Mouse (Mus musculus) neural tube, embryonic 13.5 days (tissue): Measurements from ENCODE around the gene Gmppb. TPM values are rescaled to one million over a fixed set of nuclear protein-coding genes. Genes with fewer than 3 reads are reported as not detected.
"Not testable (repeated sequence)": the region's sequence is repeated elsewhere in the genome, so short reads cannot be mapped to it uniquely, and the experiment has no call there.

Experiments used
- ATAC-seq: fragments of 200-750 bp; cut with Nextera tagmentation; 2 replicates; pipeline ENCODE4 v1.8.0; 2017; ENCODE audit warnings: low read depth, mild to moderate bottlenecking, moderate TSS enrichment, moderate library complexity
- H3K27ac ChIP-seq: fragments of 300-500 bp; sonication (generic); replicated peaks from 2 replicates; pipeline ENCODE4 v1.5.1; 2015; ENCODE audit warnings: moderate library complexity, mild to moderate bottlenecking, inconsistent platforms
- H3K27me3 ChIP-seq: fragments of 300-500 bp; sonication (generic); 2 replicates; pipeline ENCODE4 v1.6.1; 2015; ENCODE audit warnings: mild to moderate bottlenecking, inconsistent platforms
- H3K36me3 ChIP-seq: fragments of 300-500 bp; sonication (generic); 2 replicates; pipeline ENCODE4 v1.6.1; 2015; ENCODE audit warnings: mild to moderate bottlenecking, inconsistent platforms
- H3K4me1 ChIP-seq: fragments of 300-500 bp; sonication (generic); replicated peaks from 2 replicates; pipeline ENCODE4 v1.6.1; 2015; ENCODE audit warnings: inconsistent platforms
- H3K4me2 ChIP-seq: fragments of 300-500 bp; sonication (generic); 2 replicates; pipeline ENCODE4 v1.6.1; 2015; ENCODE audit warnings: inconsistent platforms, mild to moderate bottlenecking, moderate library complexity
- H3K4me3 ChIP-seq: fragments of 300-500 bp; sonication (generic); 2 replicates; pipeline ENCODE4 v1.5.1; 2015; ENCODE audit warnings: mild to moderate bottlenecking, inconsistent platforms
- H3K9ac ChIP-seq: fragments of 300-500 bp; sonication (generic); 2 replicates; pipeline ENCODE4 v1.6.1; 2015; ENCODE audit warnings: moderate library complexity, mild to moderate bottlenecking, inconsistent platforms
- H3K9me3 ChIP-seq: fragments of 300-500 bp; sonication (generic); 2 replicates; pipeline ENCODE4 v1.6.1; 2016; ENCODE audit warnings: inconsistent platforms
- WGBS: fragments of 180-500 bp; shearing (Covaris S2); methylation state at CpG from one replicate; pipeline ENCODE4 v1.1.7; 2015; 5-methylcytosine and 5-hydroxymethylcytosine counted together
- polyA plus RNA-seq: library from polyadenylated mRNA; unstranded; fragments of >200 nt; fragmentation: Nextera tagmentation; extraction: Ambion mirVana; gene quantifications from 2 replicates; pipeline ENCODE4 v1.2.1, GENCODE M21; 2015

The Gmppb gene
- polyA plus RNA-seq = 21.9 and 25.3 TPM in 2 replicates

- peak; percentile 94 for ATAC-seq
- 0% methylated on average over 34 of the region's 39 CpGs for WGBS
- H3K4me1 ChIP-seq = peaks cover 39% of the 10 kb centered on the region
- H3K4me3 ChIP-seq = peak within 1 kb of the TSS; percentile 79
- H3K9ac ChIP-seq = peak within 1 kb of the TSS; percentile 82
- peaks cover 61% of the 10 kb centered on the region for H3K36me3 ChIP-seq
- H3K4me2 ChIP-seq = peak within 1 kb of the TSS; percentile 96
- H3K27ac ChIP-seq = peak within 1 kb of the TSS; percentile 84
- no peaks in the 10 kb centered on the region for H3K9me3 ChIP-seq
- H3K27me3 ChIP-seq = no peaks in the 10 kb centered on the region
Observed at GRCm38 (mm10) chr9:108049016-108049455, at the start of gene Gmppb. TSS of gene Gmppb (plus strand) at chr9:108049242.

GRCm38 (mm10) chr9:108001922-108002770 is 46.9 kb upstream of the Gmppb start, which contains the start of gene Ip6k1:
TSS of gene Ip6k1 (plus strand) at chr9:108002501.
- peak within 1 kb of the TSS; percentile 89 for H3K9ac ChIP-seq
- H3K27ac ChIP-seq = peak within 1 kb of the TSS; percentile 96
- no peaks in the 10 kb centered on the region for H3K36me3 ChIP-seq
- H3K4me1 ChIP-seq = peaks cover 44% of the 10 kb centered on the region
- peak within 1 kb of the TSS; percentile 89 for H3K4me3 ChIP-seq
- WGBS = under 1% methylated on average over 51 of the region's 51 CpGs
- ATAC-seq = peak; percentile 99
- no peaks in the 10 kb centered on the region for H3K27me3 ChIP-seq
- no peaks in the 10 kb centered on the region for H3K9me3 ChIP-seq
- peak within 1 kb of the TSS; percentile 90 for H3K4me2 ChIP-seq

GRCm38 (mm10) chr9:108002778-108003530 is 46.1 kb upstream of the Gmppb start:
- Histone ChIP-seq H3K4me1 (peaks cover 47% of the 10 kb centered on the region), H3K27me3 (no peaks in the 10 kb centered on the region), H3K9ac (peak overlapping the region; percentile 89), H3K9me3 (no peaks in the 10 kb centered on the region), H3K4me2 (peak overlapping the region; percentile 90), H3K36me3 (no peaks in the 10 kb centered on the region), H3K4me3 (peak overlapping the region; percentile 89), H3K27ac (peak overlapping the region; percentile 96)
- peak; percentile 65 for ATAC-seq
- under 1% methylated on average over 50 of the region's 50 CpGs for WGBS

- H3K4me3 ChIP-seq = peak overlapping the region; percentile 89
- H3K9ac ChIP-seq = peak overlapping the region; percentile 89
- 9% methylated on average over 8 of the region's 8 CpGs for WGBS
- ATAC-seq = 0 out of 2 replicates have a peak, but pooled peaks have one; percentile 6
- H3K4me1 ChIP-seq = peaks cover 47% of the 10 kb centered on the region
- H3K4me2 ChIP-seq = peak overlapping the region; percentile 90
- no peaks in the 10 kb centered on the region for H3K9me3 ChIP-seq
- no peaks in the 10 kb centered on the region for H3K27me3 ChIP-seq
- peak overlapping the region; percentile 96 for H3K27ac ChIP-seq
- H3K36me3 ChIP-seq = no peaks in the 10 kb centered on the region
Observed at GRCm38 (mm10) chr9:108003531-108003890, 45.5 kb upstream of the Gmppb start.

- H3K9ac ChIP-seq = no peak overlapping the region
Observed at GRCm38 (mm10) chr9:108008041-108008440, 41.0 kb upstream of the Gmppb start.

GRCm38 (mm10) chr9:108010385-108010784 is 38.7 kb upstream of the Gmppb start:
- H3K9ac ChIP-seq = no peak overlapping the region
- ATAC-seq = no peak
- no peaks in the 10 kb centered on the region for H3K9me3 ChIP-seq

More at GRCm38 (mm10) chr9:108008041-108008440, 41.0 kb upstream of the Gmppb start:
- Histone ChIP-seq H3K36me3 (peaks cover 7% of the 10 kb centered on the region), H3K4me2 (no peak overlapping the region), H3K4me3 (no peak overlapping the region), H3K27me3 (no peaks in the 10 kb centered on the region), H3K9me3 (no peaks in the 10 kb centered on the region), H3K27ac (no peak overlapping the region), H3K4me1 (peaks cover 40% of the 10 kb centered on the region)
- 92% methylated on average over 5 of the region's 5 CpGs for WGBS
- ATAC-seq = no peak

GRCm38 (mm10) chr9:108013577-108013976 is 35.5 kb upstream of the Gmppb start:
- H3K36me3 ChIP-seq = peaks cover 21% of the 10 kb centered on the region
- not testable (repeated sequence) for H3K4me2 ChIP-seq, ATAC-seq, H3K4me1 ChIP-seq, H3K9me3 ChIP-seq, H3K9ac ChIP-seq, H3K27me3 ChIP-seq, H3K27ac ChIP-seq, H3K4me3 ChIP-seq
- 98% methylated on average over 2 of the region's 2 CpGs for WGBS

More at GRCm38 (mm10) chr9:108010385-108010784, 38.7 kb upstream of the Gmppb start:
- Histone ChIP-seq H3K4me1 (peaks cover 19% of the 10 kb centered on the region), H3K36me3 (peaks cover 12% of the 10 kb centered on the region), H3K4me3 (no peak overlapping the region), H3K27ac (no peak overlapping the region), H3K27me3 (no peaks in the 10 kb centered on the region), H3K4me2 (no peak overlapping the region)

GRCm38 (mm10) chr9:108017127-108017526 is 31.9 kb upstream of the Gmppb start:
- Histone ChIP-seq H3K9ac (no peak overlapping the region), H3K4me3 (no peak overlapping the region), H3K9me3 (no peaks in the 10 kb centered on the region), H3K4me1 (no peaks in the 10 kb centered on the region), H3K27me3 (no peaks in the 10 kb centered on the region), H3K27ac (no peak overlapping the region), H3K36me3 (peaks cover 21% of the 10 kb centered on the region), H3K4me2 (no peak overlapping the region)
- 77% methylated on average over 3 of the region's 3 CpGs for WGBS
- no peak for ATAC-seq

GRCm38 (mm10) chr9:108020741-108021140 is 28.3 kb upstream of the Gmppb start:
- 95% methylated on average over 1 of the region's 1 CpGs for WGBS
- Histone ChIP-seq H3K9me3 (no peaks in the 10 kb centered on the region), H3K4me1 (no peaks in the 10 kb centered on the region), H3K27me3 (no peaks in the 10 kb centered on the region), H3K36me3 (peaks cover 25% of the 10 kb centered on the region), H3K4me2 (no peak overlapping the region), H3K27ac (no peak overlapping the region), H3K9ac (no peak overlapping the region), H3K4me3 (no peak overlapping the region)
- ATAC-seq = no peak

- Histone ChIP-seq H3K4me1 (no peaks in the 10 kb centered on the region), H3K27me3 (no peaks in the 10 kb centered on the region), H3K4me3 (no peak overlapping the region), H3K27ac (no peak overlapping the region), H3K9me3 (no peaks in the 10 kb centered on the region), H3K9ac (no peak overlapping the region), H3K4me2 (no peak overlapping the region), H3K36me3 (peaks cover 42% of the 10 kb centered on the region)
- WGBS = 94% methylated on average over 3 of the region's 3 CpGs
- ATAC-seq = no peak
Observed at GRCm38 (mm10) chr9:108023216-108023615, 25.8 kb upstream of the Gmppb start.

GRCm38 (mm10) chr9:108026584-108026983 is 22.5 kb upstream of the Gmppb start:
- Histone ChIP-seq H3K27ac (no peak overlapping the region), H3K4me2 (no peak overlapping the region), H3K4me3 (no peak overlapping the region), H3K27me3 (no peaks in the 10 kb centered on the region), H3K36me3 (peaks cover 57% of the 10 kb centered on the region), H3K9ac (no peak overlapping the region), H3K4me1 (no peaks in the 10 kb centered on the region), H3K9me3 (no peaks in the 10 kb centered on the region)
- no peak for ATAC-seq
- WGBS = 88% methylated on average over 3 of the region's 3 CpGs

- no peak overlapping the region for H3K9ac ChIP-seq
- H3K9me3 ChIP-seq = no peaks in the 10 kb centered on the region
- H3K4me2 ChIP-seq = no peak overlapping the region
- no peak overlapping the region for H3K27ac ChIP-seq
- H3K27me3 ChIP-seq = no peaks in the 10 kb centered on the region
- H3K4me3 ChIP-seq = no peak overlapping the region
- H3K4me1 ChIP-seq = no peaks in the 10 kb centered on the region
- WGBS = 95% methylated on average over 3 of the region's 3 CpGs
- peaks cover 69% of the 10 kb centered on the region for H3K36me3 ChIP-seq
- no peak for ATAC-seq
Observed at GRCm38 (mm10) chr9:108027867-108028266, 21.2 kb upstream of the Gmppb start.
